Mouse (Mus musculus) thymus, adult 18-20 months (tissue): Measurements from ENCODE around the gene Smc6.

Experiments
- DNase-seq, 2 experiments: peaks; one replicate each; pipeline ENCODE4 v3.0.0; 2022; ENCODE audit warnings: mixed read lengths in 2 of 2

Smc6 gene

DNA sequence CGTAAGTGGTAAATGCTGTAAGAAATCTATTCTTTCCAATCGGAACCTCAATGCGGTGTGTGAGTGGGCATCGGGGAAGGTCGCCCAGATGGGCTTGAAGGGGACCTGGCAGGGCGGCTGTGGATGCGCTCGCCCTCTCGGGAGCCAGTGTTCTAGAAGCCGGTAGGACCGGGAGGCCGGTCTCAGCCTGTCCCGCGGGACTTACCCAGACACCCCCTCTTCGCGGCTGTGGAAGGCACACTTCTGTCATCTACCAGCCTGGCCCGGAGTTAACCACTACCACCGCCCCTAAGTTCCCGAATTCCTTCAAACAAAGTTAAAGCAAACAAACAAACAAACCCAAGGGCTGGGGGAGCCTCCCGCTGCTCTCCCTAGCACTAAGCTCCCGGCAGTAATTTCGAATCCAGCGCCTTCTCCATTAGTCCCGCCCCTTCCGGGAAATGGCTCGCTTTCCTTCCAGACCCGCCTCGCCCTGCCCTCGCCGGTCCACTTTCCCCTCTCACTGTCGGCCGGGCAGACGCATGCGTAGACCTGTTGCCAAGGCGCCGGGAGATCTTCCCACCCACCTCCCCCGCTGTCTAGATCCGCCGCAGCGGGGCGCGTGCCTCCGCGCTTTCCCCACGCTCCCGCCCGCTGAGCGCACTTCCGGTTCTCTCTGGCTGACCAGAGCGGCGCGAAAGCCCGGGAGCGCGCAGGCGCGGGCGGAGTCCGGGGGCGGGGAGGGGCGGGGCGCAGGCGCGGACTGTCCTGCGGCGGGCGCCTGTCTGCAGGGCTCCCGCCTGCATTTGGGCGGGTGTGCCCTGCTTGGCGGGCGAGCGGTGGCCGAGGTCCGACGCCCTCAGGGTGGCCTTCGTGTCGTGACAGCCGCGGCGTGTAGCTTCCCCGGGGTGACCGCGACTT, at the start of gene Smc6, which contains the start of gene Gen1:
Gene Smc6 (plus strand): TSS at position 505 of the 900 bp plus-strand sequence.
Gene Gen1 (minus strand): TSS at position 420 of the 900 bp plus-strand sequence.
- DNase-seq = peak; percentile 86 to 91

GRCm38 (mm10) chr12:11216454-11216853, 49.2 kb upstream of the Smc6 start:
- DNase-seq = no peak

DNA sequence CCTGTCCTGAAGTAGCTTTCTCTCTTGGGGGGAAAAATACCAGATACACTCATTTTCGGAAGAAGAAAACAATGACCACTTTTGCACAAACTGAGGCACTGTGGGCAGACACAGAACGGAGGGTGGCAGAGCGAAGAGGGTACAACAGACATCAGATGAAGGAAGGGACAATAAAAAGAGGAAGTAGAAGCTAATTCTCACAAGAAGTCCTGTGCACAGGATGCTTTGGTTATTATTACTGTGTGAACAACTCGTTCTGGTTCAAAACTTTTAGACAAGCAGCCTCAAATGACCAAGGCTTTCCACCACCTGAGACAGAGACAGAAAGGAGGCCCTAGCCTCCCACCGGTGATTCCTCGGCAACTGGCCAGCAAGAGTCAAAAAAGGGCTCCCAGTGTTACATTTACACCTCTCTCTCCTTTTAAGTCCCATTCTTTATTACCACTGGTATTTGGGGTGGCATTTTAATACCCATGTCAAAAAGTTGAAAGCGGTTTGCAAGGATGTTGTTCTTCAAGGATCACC, 47.9 kb upstream of the Smc6 start:
- DNase-seq = no peak

DNA sequence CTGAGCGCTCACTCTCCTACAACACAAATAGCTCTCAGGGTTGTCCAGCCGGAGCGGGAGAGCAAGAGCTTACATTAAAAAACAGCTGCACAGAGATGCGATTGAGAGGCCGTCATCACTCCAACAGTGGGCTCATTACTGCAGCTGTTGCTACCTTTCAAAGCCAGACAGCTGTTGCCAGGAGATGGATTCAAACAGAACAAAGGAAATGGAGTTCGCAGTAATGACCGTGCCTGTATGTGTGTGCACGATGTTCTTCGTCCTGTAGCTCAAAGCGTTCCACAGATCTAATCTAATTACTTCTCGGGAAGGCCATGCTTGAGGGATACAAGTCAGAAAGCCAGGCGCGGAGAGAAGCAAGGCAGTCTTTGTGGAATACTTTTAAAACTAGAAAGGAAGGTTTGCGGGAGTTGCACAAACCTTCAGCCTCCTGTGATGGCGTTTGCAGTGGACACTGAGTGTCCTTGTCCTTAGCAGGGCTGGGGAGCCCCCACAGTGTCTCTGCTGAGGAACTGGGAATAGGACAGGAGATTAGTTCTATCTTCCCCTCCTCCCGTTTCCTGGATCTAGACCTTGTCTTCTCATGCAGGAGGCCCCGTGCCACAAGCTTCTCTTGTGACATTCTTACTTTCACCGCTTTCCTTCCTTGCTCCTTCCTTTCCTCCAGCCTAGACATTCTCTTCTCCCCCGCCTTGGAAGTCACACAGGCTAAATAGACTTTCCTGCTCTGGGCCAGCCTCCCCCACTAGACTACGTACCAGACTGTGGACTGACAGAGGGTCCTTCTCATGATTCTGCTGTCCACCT, 44.0 kb upstream of the Smc6 start:
- DNase-seq = no peak

GRCm38 (mm10) chr12:11222566-11222965, 43.1 kb upstream of the Smc6 start:
- no peak for DNase-seq

DNA sequence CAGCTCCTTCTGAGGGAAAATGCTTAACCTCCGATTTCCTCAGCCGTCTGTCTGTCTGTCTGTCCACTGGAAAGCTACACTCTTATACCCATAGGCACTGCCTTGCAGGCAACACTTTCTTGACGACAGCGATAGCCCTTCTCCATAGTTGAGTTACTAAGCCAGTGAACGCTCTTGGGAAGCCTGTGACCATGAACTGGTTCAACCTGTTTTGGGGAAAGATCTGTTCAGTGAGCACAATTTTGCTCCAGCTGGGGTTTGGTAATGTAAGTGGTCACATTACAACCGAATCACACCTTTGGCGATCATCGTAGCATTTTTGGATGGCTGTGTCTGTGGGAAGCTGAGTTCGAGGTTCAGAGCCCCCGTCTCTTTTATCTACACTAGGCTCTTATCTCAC, 42.6 kb upstream of the Smc6 start:
- DNase-seq = no peak

DNA sequence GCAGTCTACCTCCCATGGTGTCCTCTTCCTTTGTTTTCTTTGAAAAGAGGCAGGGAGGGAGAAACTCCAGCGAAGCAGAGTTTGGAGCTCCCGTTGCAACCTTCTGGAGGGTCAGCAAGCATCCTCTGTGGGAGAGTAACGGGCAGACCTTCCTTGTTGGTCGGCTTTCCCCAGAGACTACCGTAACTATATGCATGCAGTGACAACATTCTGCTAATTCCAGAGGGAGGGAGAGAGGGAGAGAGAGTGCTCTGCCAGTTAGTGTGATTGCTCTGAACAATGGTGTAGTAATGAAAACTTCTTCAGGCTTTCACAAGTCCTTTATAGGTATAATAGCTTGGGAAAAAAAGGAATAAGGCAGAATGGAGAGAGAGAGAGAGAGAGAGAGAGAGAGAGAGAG, 41.0 kb upstream of the Smc6 start:
- DNase-seq = no peak

GRCm38 (mm10) chr12:11226123-11226522, 39.6 kb upstream of the Smc6 start:
- DNase-seq = no peak

DNA sequence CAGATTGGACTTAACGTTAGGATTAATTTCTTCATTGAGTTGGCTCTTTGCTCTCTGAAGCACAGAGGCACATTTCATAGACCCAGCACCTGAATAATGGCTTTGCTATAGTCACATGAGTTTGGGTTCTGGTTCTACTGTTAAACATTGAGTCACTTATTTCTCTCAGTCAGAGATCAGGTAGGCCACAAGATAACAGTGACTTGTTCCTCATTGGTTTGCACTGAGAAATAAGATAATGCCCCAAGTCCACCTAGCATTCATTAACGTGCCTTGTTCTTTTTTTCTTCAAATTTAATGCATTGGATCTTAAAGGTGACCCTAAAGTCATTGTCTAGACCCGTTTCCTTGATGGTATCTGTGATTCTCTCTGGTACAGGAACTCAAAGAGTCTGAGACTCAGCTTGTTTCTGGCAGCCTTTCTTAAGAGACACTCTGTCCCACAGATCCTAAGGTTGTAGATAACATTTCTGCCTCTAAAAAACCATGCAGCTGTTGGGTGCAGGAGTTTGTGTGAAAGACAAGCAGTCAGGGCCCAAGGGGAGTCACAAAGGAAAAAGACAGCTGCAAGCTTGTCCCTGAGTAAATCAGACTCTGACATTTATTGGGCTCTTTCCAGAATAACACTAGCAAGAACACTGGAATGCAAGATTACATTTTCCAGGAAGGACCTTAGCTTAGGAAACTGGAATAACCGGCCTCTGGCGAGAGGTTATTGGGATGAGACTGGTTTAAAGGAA, 39.0 kb upstream of the Smc6 start:
- DNase-seq = no peak

GRCm38 (mm10) chr12:11230267-11230666, 35.4 kb upstream of the Smc6 start:
- no peak for DNase-seq

- DNase-seq = no peak
Measured at GRCm38 (mm10) chr12:11235996-11236395, 29.7 kb upstream of the Smc6 start.

DNA sequence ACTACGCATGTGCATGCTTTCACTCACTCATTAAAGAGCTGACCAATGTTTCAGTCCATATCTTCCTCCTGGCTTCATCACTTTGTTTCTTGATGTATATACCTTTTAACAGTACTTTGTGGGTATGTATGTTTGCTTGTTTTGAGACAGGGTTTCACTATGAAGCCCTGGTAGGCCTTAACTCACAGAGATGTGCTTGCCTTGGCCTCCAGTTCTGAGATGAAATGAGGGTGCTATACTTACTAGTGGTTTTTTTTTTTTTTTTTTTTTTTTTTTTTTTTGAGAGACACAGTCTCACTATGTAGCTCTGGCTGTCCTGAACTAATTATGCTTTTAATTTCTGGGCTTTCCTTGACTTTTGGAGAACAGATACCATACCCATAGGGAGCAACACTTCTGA, 18.2 kb upstream of the Smc6 start:
- DNase-seq = no peak

DNA sequence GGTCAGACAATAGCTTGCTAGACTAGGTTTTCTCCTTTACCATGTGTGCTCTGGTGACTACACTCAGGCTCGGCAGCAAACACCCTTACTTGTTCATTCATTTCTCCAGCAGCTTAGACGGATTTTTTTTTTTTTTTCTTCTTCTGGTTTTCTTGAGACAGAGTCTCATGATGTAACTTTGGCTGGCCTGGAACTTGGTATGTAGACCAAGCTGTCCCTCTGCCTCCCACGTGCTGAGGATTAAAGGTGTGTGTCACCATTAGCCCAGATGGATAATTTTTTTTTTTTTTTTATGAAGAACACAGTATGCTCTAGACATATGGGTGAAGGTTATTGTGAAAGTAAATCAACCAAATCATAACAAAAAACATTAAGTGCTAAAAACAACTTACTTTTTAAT, 15.4 kb upstream of the Smc6 start:
- DNase-seq = no peak

DNA sequence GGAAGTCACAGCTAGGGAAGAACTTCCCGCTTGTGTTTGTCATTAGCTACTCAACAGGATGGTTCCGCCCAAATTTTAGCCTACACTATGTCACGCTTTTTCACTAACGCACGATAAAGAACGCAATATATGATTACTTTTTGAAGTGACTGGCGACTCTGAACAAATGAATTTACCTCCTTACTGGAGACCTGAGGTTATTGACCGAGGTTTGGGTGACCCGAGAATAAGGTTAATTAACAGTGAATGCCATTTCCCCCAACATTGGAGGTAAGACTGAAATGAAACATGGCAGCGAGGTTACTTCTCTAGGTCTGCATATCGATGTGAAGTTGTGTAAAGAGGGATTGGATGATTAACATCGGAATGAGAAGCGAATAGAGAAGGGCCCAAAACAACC, 791 bp upstream of the Smc6 start:
- DNase-seq = no peak

- no peak for DNase-seq
Measured at GRCm38 (mm10) chr12:11266282-11266985, 748 bp downstream of the Smc6 start.

DNA sequence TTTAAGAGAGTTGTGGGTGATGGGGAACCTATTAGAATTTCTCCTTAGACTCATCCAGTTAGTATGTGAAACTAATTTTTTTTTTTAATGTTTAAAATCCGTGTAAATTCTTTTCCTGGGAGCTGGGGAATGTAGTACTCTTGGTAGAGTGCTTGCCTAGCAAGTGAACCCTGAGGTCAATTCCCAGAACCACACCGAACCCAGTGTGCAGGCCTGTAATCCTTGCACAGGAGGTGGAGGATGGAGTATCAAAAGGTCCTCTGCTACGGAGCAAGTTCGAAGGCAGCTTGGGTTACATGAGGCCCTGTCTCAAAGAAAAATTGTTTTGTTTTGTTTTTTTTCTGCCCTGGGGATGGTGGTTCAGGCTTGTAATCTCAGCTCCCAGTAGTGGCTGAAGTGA, 1.3 kb downstream of the Smc6 start:
- DNase-seq = no peak

DNA sequence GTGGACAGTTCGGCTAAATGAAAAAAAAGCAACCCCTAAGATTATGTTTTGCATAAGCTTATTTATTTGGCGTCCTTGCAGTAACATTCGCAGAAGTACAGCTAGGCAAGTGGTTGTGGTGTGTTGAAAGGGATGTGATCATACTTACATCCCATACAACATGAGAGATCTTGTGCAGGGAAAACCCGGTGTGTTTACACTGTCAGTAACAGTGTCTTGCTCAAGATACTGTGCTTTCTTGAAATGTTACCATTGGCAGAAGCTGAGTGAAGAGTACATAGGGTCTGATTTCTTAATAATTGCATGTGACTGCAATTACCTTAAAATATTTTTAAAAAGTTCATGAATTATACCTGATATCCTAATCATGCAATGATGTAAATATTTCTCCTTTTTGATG, 6.9 kb downstream of the Smc6 start:
- no peak for DNase-seq

DNA sequence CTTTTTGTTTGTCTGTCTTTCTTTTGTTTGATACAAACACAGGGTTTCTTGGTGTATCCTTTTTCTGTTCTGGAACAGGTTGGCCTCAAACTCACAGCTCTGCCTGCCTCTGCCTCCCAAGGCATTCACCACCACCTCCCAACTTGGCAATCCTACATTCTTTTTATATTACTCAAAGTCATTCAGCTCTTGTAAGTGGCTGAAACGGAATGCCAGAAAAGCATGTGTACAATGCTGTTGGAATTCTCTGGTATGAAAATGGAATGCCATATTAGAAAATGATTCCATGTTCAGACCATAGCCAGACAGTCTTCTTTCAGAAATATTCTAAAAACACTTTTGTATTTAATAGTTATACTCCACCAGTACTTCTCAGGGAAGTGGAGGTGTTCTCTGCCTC, 7.5 kb downstream of the Smc6 start:
- DNase-seq = no peak

DNA sequence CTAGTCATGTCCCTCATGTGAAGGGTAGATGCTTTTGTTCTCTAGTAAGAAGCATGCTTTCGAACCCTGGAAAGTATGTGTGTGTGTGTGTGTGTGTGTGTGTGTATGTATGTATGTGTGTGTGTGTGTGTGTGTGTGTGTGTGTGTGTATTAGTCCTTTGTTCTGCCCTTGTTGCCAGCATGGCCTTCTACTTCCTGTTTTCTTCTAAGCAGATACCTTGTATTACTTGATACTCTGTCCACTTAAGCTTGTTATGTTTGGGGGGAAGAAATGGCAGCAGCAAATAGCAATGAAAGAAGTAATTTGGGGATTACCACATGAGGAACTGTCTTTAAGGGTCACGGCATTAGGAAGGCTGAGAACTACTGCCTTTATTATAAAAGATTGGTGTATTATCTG, 10.9 kb downstream of the Smc6 start:
- no peak for DNase-seq

GRCm38 (mm10) chr12:11277207-11277606, 11.5 kb downstream of the Smc6 start:
- DNase-seq = no peak

- no peak for DNase-seq
Measured at GRCm38 (mm10) chr12:11279886-11280285, 14.2 kb downstream of the Smc6 start.

DNA sequence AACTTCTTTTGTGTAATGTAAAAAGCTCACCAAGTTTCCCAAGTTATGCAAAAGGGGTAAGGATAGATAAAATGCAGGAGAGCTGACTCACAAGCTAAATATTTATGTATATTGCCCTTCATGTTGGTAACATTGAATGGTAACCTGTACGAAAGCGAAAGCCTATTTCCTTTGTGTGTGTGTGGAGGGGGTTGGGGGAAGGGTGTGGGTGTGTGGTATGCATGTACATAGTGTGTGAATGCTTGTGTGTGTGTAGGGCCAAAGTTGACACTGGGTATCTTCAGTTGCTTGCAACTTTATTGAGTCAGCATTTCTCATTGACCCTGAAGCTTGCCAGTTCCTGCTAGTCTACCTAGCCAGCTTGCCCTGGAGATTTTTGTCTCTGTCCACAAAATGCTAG, 15.9 kb downstream of the Smc6 start:
- DNase-seq = no peak
